Mouse (Mus musculus): ENCODE measurements around the gene Rhobtb3. TPM values are rescaled to one million over a fixed set of nuclear protein-coding genes. Genes with fewer than 3 reads are reported as not detected.
"Not testable (repeated sequence)": the region's sequence is repeated elsewhere in the genome, so short reads cannot be mapped to it uniquely, and the experiment has no call there.

Rhobtb3 gene
- polyA plus RNA-seq, 1 experiment from 2014 or later, result 3.2 TPM

GRCm38 (mm10) chr13:75877907-75878306 lies 65.8 kb downstream of the Rhobtb3 start:
- H3K27me3 ChIP-seq, result no peaks in the 10 kb centered on the region
- no peak overlapping the region for H3K9ac ChIP-seq
- ATAC-seq (ENCODE audit: insufficient read depth), result no peak
- no peaks in the 10 kb centered on the region for H3K9me3 ChIP-seq (replicated peaks)
- no peaks in the 10 kb centered on the region for H3K36me3 ChIP-seq (replicated peaks)
- no peak overlapping the region for H3K4me2 ChIP-seq
- 0 out of 2 replicates have a peak, but pooled peaks cover 4% of the 10 kb centered on the region for H3K4me1 ChIP-seq (replicated peaks)
- H3K4me3 ChIP-seq (replicated peaks), result no peak overlapping the region
- no peak overlapping the region for H3K27ac ChIP-seq (replicated peaks)

- 66% methylated on average over 6 of the region's 6 CpGs for WGBS (ENCODE audit: insufficient replicate concordance)
- H3K9me3 ChIP-seq (replicated peaks), result no peaks in the 10 kb centered on the region
- H3K27ac ChIP-seq (replicated peaks), result no peak overlapping the region
- no peak for ATAC-seq (ENCODE audit: insufficient read depth)
- no peaks in the 10 kb centered on the region for H3K27me3 ChIP-seq
- no peak overlapping the region for H3K9ac ChIP-seq
- no peak overlapping the region for H3K4me2 ChIP-seq
- H3K4me3 ChIP-seq (replicated peaks), result no peak overlapping the region
- no peaks in the 10 kb centered on the region for H3K36me3 ChIP-seq (replicated peaks)
- 0 out of 2 replicates have a peak, but pooled peaks cover 4% of the 10 kb centered on the region for H3K4me1 ChIP-seq (replicated peaks)
These were observed 67.1 kb downstream of the Rhobtb3 start for GRCm38 (mm10) chr13:75876592-75876991.

GRCm38 (mm10) chr13:75876188-75876587 lies 67.5 kb downstream of the Rhobtb3 start:
- not testable (repeated sequence) for H3K4me3 ChIP-seq (replicated peaks); H3K4me2 ChIP-seq; ATAC-seq (ENCODE audit: insufficient read depth); H3K27ac ChIP-seq (replicated peaks); H3K9me3 ChIP-seq (replicated peaks); H3K4me1 ChIP-seq (replicated peaks); H3K27me3 ChIP-seq; H3K36me3 ChIP-seq (replicated peaks); H3K9ac ChIP-seq
- 74% methylated on average over 7 of the region's 7 CpGs for WGBS (ENCODE audit: insufficient replicate concordance)

- Histone ChIP-seq H3K27me3 (no peaks in the 10 kb centered on the region), H3K27ac (replicated peaks) (no peak overlapping the region), H3K4me2 (no peak overlapping the region), H3K4me1 (replicated peaks) (0 out of 2 replicates have a peak, but pooled peaks cover 4% of the 10 kb centered on the region), H3K4me3 (replicated peaks) (no peak overlapping the region), H3K9me3 (replicated peaks) (no peaks in the 10 kb centered on the region), H3K36me3 (replicated peaks) (no peaks in the 10 kb centered on the region), H3K9ac (no peak overlapping the region)
- WGBS (ENCODE audit: insufficient replicate concordance), result 29% methylated on average over 4 of the region's 4 CpGs
- ATAC-seq (ENCODE audit: insufficient read depth), result no peak
These were observed 68.9 kb downstream of the Rhobtb3 start for GRCm38 (mm10) chr13:75874608-75875376.

- Histone ChIP-seq H3K27ac (replicated peaks) (no peak overlapping the region), H3K4me1 (replicated peaks) (peaks cover 18% of the 10 kb centered on the region), H3K9ac (no peak overlapping the region), H3K4me2 (no peak overlapping the region), H3K4me3 (replicated peaks) (no peak overlapping the region), H3K9me3 (replicated peaks) (no peaks in the 10 kb centered on the region), H3K27me3 (no peaks in the 10 kb centered on the region), H3K36me3 (replicated peaks) (no peaks in the 10 kb centered on the region)
- ATAC-seq (ENCODE audit: insufficient read depth), result no peak
- 60% methylated on average over 2 of the region's 2 CpGs for WGBS (ENCODE audit: insufficient replicate concordance)
These were observed 75.8 kb downstream of the Rhobtb3 start for GRCm38 (mm10) chr13:75867876-75868275.

GRCm38 (mm10) chr13:75865486-75866184 lies 78.1 kb downstream of the Rhobtb3 start:
- peak; percentile 100 for ATAC-seq (ENCODE audit: insufficient read depth)
- H3K27ac ChIP-seq (replicated peaks), result peak overlapping the region; percentile 79
- H3K36me3 ChIP-seq (replicated peaks), result no peaks in the 10 kb centered on the region
- H3K4me1 ChIP-seq (replicated peaks), result peaks cover 18% of the 10 kb centered on the region
- no peak overlapping the region; the same call in 1 of the 2 replicates for H3K9ac ChIP-seq
- H3K27me3 ChIP-seq, result no peaks in the 10 kb centered on the region
- no peaks in the 10 kb centered on the region for H3K9me3 ChIP-seq (replicated peaks)
- peak overlapping the region; percentile 36 for H3K4me2 ChIP-seq
- no peak overlapping the region for H3K4me3 ChIP-seq (replicated peaks)

- WGBS (ENCODE audit: insufficient replicate concordance), result 54% methylated on average over 1 of the region's 1 CpGs
- Histone ChIP-seq H3K27me3 (no peaks in the 10 kb centered on the region), H3K9me3 (replicated peaks) (no peaks in the 10 kb centered on the region), H3K4me3 (replicated peaks) (no peak overlapping the region), H3K4me2 (no peak overlapping the region), H3K9ac (no peak overlapping the region), H3K27ac (replicated peaks) (no peak overlapping the region), H3K4me1 (replicated peaks) (no peaks in the 10 kb centered on the region), H3K36me3 (replicated peaks) (no peaks in the 10 kb centered on the region)
- ATAC-seq (ENCODE audit: insufficient read depth), result no peak
These were observed 84.4 kb downstream of the Rhobtb3 start for GRCm38 (mm10) chr13:75859264-75859844.

GRCm38 (mm10) chr13:75853118-75853517 lies 90.6 kb downstream of the Rhobtb3 start:
- no peaks in the 10 kb centered on the region for H3K9me3 ChIP-seq (replicated peaks)
- ATAC-seq (ENCODE audit: insufficient read depth), result no peak
- no peak overlapping the region for H3K4me2 ChIP-seq
- WGBS (ENCODE audit: insufficient replicate concordance), result 58% methylated on average over 3 of the region's 3 CpGs
- no peak overlapping the region for H3K4me3 ChIP-seq (replicated peaks)
- H3K27me3 ChIP-seq, result no peaks in the 10 kb centered on the region
- no peak overlapping the region for H3K9ac ChIP-seq
- H3K27ac ChIP-seq (replicated peaks), result no peak overlapping the region
- no peaks in the 10 kb centered on the region for H3K4me1 ChIP-seq (replicated peaks)
- H3K36me3 ChIP-seq (replicated peaks), result peaks cover 2% of the 10 kb centered on the region

- Histone ChIP-seq H3K36me3 (replicated peaks) (peaks cover 10% of the 10 kb centered on the region), H3K4me2 (no peak overlapping the region), H3K9me3 (replicated peaks) (no peaks in the 10 kb centered on the region), H3K27ac (replicated peaks) (no peak overlapping the region), H3K4me3 (replicated peaks) (no peak overlapping the region), H3K27me3 (no peaks in the 10 kb centered on the region), H3K4me1 (replicated peaks) (peaks cover 2% of the 10 kb centered on the region; the same call in 1 of the 2 replicates), H3K9ac (no peak overlapping the region)
- ATAC-seq (ENCODE audit: insufficient read depth), result no peak
- 78% methylated on average over 4 of the region's 4 CpGs for WGBS (ENCODE audit: insufficient replicate concordance)
These were observed 91.7 kb downstream of the Rhobtb3 start for GRCm38 (mm10) chr13:75852027-75852426.

GRCm38 (mm10) chr13:75847027-75847426 lies 96.7 kb downstream of the Rhobtb3 start:
- H3K4me3 ChIP-seq (replicated peaks), result no peak overlapping the region
- no peak overlapping the region for H3K9ac ChIP-seq
- peak; percentile 58; the same call in 1 of the 2 replicates for ATAC-seq (ENCODE audit: insufficient read depth)
- no peaks in the 10 kb centered on the region for H3K9me3 ChIP-seq (replicated peaks)
- peaks cover 10% of the 10 kb centered on the region for H3K36me3 ChIP-seq (replicated peaks)
- peaks cover 32% of the 10 kb centered on the region for H3K4me1 ChIP-seq (replicated peaks)
- H3K27me3 ChIP-seq, result no peaks in the 10 kb centered on the region
- no peak overlapping the region for H3K27ac ChIP-seq (replicated peaks)
- 56% methylated on average over 6 of the region's 6 CpGs for WGBS (ENCODE audit: insufficient replicate concordance)
- H3K4me2 ChIP-seq, result no peak overlapping the region

GRCm38 (mm10) chr13:75845519-75846166 lies 98.1 kb downstream of the Rhobtb3 start:
- Histone ChIP-seq H3K36me3 (replicated peaks) (peaks cover 10% of the 10 kb centered on the region), H3K4me2 (0 out of 2 replicates have a peak overlapping the region, but pooled peaks have one; percentile 0), H3K9ac (no peak overlapping the region), H3K4me1 (replicated peaks) (peaks cover 38% of the 10 kb centered on the region), H3K27ac (replicated peaks) (0 out of 2 replicates have a peak overlapping the region, but pooled peaks have one; percentile 9), H3K27me3 (no peaks in the 10 kb centered on the region), H3K4me3 (replicated peaks) (no peak overlapping the region), H3K9me3 (replicated peaks) (no peaks in the 10 kb centered on the region)
- WGBS (ENCODE audit: insufficient replicate concordance), result 21% methylated on average over 4 of the region's 4 CpGs
- ATAC-seq (ENCODE audit: insufficient read depth), result 0 out of 2 replicates have a peak, but pooled peaks have one; percentile 17
